Mouse (Mus musculus) myocyte (in vitro differentiated cells): ENCODE data around the gene Cdc42ep1.

Experiments used
- CEBPB ChIP-seq: IDR thresholded peaks from 2 replicates; pipeline ENCODE4 v1.6.1; 2011; ENCODE audit warnings: mild to moderate bottlenecking, moderate library complexity; ENCODE audit not compliant: poor library complexity, insufficient read depth, severe bottlenecking
- E2F4 ChIP-seq: IDR thresholded peaks from one replicate; pipeline ENCODE4 v1.6.1; 2011; ENCODE audit warnings: mild to moderate bottlenecking, control low read depth, moderate library complexity; ENCODE audit not compliant: insufficient read depth
- MAX ChIP-seq: IDR thresholded peaks from one replicate; pipeline ENCODE4 v1.6.1; 2011; ENCODE audit warnings: low read depth, mild to moderate bottlenecking, control low read depth
- POLR2A ChIP-seq: IDR thresholded peaks from one replicate; pipeline ENCODE4 v1.6.1; 2011; ENCODE audit warnings: low read depth, mild to moderate bottlenecking, control low read depth, moderate library complexity; ENCODE audit not compliant: insufficient read length
- POLR2AphosphoS2 ChIP-seq: IDR thresholded peaks from one replicate; pipeline ENCODE4 v1.6.1; 2011; ENCODE audit warnings: low read depth, control low read depth; ENCODE audit not compliant: insufficient read length
- REST ChIP-seq: IDR thresholded peaks from one replicate; pipeline ENCODE4 v1.6.1; 2011; ENCODE audit warnings: mild to moderate bottlenecking, control low read depth, moderate library complexity; ENCODE audit not compliant: insufficient read depth, insufficient read length
- TCF12 ChIP-seq: IDR thresholded peaks from one replicate; pipeline ENCODE4 v1.6.1; 2011; ENCODE audit warnings: mild to moderate bottlenecking, control low read depth; ENCODE audit not compliant: poor library complexity, insufficient read depth, severe bottlenecking
- TCF3 ChIP-seq: IDR thresholded peaks from one replicate; pipeline ENCODE4 v1.6.1; 2011; ENCODE audit warnings: low read depth, control low read depth; ENCODE audit not compliant: insufficient read length
- USF1 ChIP-seq: IDR thresholded peaks from one replicate; pipeline ENCODE4 v1.6.1; 2011; ENCODE audit warnings: low read depth, mild to moderate bottlenecking, control low read depth, moderate library complexity

GRCm38 (mm10) chr15:78840751-78841150 lies 1.7 kb upstream of the Cdc42ep1 start:
- TF ChIP-seq POLR2A, result no peak
- no peak for TF ChIP-seq USF1
- no peak for TF ChIP-seq REST
- no peak for TF ChIP-seq E2F4
- TF ChIP-seq POLR2AphosphoS2, result no peak
- TF ChIP-seq TCF3, result no peak
- no peak for TF ChIP-seq TCF12
- TF ChIP-seq MAX, result no peak
- TF ChIP-seq CEBPB, result no peak
